Mouse (Mus musculus) embryonic facial prominence, embryonic 10.5 days (tissue): ENCODE results near the gene Aldh1a2. TPM values are rescaled to one million over a fixed set of nuclear protein-coding genes. Genes with fewer than 3 reads are reported as not detected.
A peak's percentile ranks its signal among the peaks of the same experiment; 100 is the strongest.

Experiments
- DNase-seq: peaks from one replicate; pipeline ENCODE4 v3.0.0-alpha.2; 2017; ENCODE audit warnings: low spot score
- H3K27ac ChIP-seq: fragments of 300-500 bp; sonication (generic); replicated peaks from 2 replicates; pipeline ENCODE4 v1.5.1; 2016; ENCODE audit warnings: mild to moderate bottlenecking
- H3K27me3 ChIP-seq: fragments of 300-500 bp; sonication (generic); replicated peaks from 2 replicates; pipeline ENCODE4 v1.6.1; 2016; ENCODE audit warnings: low read depth, mild to moderate bottlenecking; ENCODE audit not compliant: poor library complexity, severe bottlenecking
- H3K36me3 ChIP-seq: fragments of 300-500 bp; sonication (generic); replicated peaks from 2 replicates; pipeline ENCODE4 v1.6.1; 2016; ENCODE audit warnings: mild to moderate bottlenecking, moderate library complexity
- H3K4me1 ChIP-seq: fragments of 300-500 bp; sonication (generic); 2 replicates; pipeline ENCODE4 v1.6.1; 2016
- H3K4me3 ChIP-seq: fragments of 300-500 bp; sonication (generic); 2 replicates; pipeline ENCODE4 v1.5.1; 2016; ENCODE audit warnings: mild to moderate bottlenecking, moderate library complexity
- H3K9me3 ChIP-seq: fragments of 300-500 bp; sonication (generic); 2 replicates; pipeline ENCODE4 v1.6.1; 2016; ENCODE audit warnings: mild to moderate bottlenecking
- WGBS: fragments of 180-500 bp; shearing (Covaris S2); methylation state at CpG from one replicate; pipeline ENCODE4 v1.1.7; 2016; 5-methylcytosine and 5-hydroxymethylcytosine counted together
- polyA plus RNA-seq: library from polyadenylated mRNA; unstranded; fragments of >200 nt; fragmentation: Nextera tagmentation; extraction: Ambion mirVana; gene quantifications from 2 replicates; pipeline ENCODE4 v1.2.1, GENCODE M21; 2016

Aldh1a2 gene
- polyA plus RNA-seq, 1 experiment from 2014 or later: 7.6 TPM

DNA sequence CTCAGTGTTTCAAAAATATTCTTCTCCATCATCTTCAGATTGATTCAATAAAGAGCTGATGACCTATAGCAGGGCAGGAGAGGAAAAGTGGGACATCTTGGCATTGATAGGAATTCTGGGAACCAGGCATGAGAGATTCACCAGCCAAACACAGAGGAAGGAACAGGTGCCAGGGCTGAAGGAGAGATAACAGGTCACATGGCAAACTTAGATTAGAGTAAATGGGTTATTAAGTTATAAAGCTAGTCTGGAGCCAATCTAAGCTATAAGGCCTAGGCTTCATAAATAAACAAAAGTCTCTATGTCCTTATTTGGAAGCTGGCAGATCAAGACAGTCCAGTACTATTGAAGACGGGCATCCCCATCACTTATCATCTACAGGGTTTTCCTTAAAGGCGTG lies 29.8 kb upstream of the Aldh1a2 start:
- Histone ChIP-seq H3K9me3 (no peaks in the 10 kb centered on the region), H3K27ac (no peak overlapping the region), H3K4me1 (no peaks in the 10 kb centered on the region), H3K4me3 (no peak overlapping the region), H3K36me3 (no peaks in the 10 kb centered on the region), H3K27me3 (no peaks in the 10 kb centered on the region)
- WGBS: 89% methylated on average over 2 of the region's 2 CpGs
- DNase-seq: no peak

DNA sequence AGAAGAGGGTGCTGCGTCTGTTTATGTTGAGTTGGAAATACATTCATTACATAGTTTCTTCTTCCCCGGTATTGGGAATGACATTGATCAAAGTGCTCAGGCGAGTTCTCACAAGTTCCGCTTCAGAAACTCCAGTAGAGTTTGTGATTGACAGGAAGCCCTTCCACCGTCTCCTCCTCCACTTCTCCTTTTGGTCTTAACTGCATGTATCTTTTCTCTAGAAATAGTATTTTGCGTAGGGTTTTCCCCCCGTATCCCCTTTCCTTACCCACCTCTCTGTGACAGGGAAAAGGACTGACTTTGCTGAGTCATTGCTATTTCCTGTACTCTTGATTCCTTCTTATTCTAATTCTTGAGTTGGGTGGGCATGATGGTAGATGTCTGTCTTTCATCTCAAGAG lies 28.2 kb upstream of the Aldh1a2 start:
- Histone ChIP-seq H3K4me3 (no peak overlapping the region), H3K27me3 (no peaks in the 10 kb centered on the region), H3K27ac (no peak overlapping the region), H3K4me1 (no peaks in the 10 kb centered on the region), H3K36me3 (no peaks in the 10 kb centered on the region), H3K9me3 (no peaks in the 10 kb centered on the region)
- 90% methylated on average over 7 of the region's 7 CpGs for WGBS
- DNase-seq: no peak

DNA sequence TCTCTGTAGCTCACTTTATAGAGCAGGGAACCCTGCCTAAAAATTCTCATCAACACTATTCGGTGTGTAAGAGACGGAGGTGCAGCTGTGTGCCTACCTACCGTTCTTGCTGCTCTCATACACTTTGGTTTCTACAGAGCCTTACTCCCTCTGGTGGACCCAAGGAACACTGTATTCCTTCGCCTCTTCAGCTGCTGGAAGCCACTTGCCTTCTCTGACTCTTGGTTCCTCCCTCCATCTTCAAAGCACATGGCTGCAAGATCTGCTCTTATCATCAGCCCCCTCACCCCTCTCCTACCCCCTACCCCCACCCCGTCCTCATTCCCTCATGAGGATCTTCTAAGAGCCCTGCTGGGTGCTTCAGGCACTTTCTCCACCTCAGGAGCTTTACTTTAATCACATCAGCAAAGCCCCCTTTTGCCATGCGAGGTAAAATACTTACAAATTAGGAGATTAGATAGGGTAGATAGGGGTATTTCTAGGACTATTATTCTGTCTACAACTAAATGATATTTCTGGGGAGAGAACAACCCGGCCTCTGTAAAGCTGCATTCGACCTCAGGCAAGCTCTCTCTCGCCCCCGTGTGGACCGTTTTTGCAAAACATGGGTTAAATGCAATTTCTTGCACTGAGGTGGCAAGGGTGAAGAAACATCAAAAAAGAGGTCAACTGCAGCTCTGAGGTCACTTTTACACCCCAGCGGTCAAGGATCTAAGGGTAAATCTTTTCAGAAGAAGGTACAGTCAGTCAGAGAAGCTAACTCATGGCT lies 26.8 kb upstream of the Aldh1a2 start:
- H3K36me3 ChIP-seq: no peaks in the 10 kb centered on the region
- 16% methylated on average over 12 of the region's 12 CpGs for WGBS
- no peaks in the 10 kb centered on the region for H3K4me1 ChIP-seq
- DNase-seq: peak; percentile 79
- H3K9me3 ChIP-seq: no peaks in the 10 kb centered on the region
- H3K4me3 ChIP-seq: peak overlapping the region; percentile 33; the same call in 1 of the 2 replicates
- no peaks in the 10 kb centered on the region for H3K27me3 ChIP-seq
- peak overlapping the region; percentile 59 for H3K27ac ChIP-seq

DNA sequence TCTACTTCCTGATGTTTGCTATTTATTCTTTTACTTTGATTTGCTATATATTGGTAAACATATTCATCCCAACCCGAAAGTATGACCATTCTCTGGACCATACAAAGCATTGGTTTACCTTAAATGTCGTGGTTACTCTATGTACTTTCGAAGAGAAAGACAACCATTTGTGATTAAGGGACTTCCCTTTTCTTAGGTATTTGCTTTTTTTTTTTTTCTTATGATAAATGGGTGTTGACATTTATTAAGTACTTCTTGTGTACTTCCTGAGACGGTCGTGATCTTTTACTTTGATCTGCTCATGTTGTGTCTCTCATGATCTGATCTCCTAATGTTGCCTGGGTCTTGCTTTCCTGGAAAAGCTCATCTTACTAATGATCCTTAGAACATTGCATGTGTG lies 16.8 kb upstream of the Aldh1a2 start:
- Histone ChIP-seq H3K27ac (no peak overlapping the region), H3K4me3 (no peak overlapping the region)
- 91% methylated on average over 5 of the region's 5 CpGs for WGBS

DNA sequence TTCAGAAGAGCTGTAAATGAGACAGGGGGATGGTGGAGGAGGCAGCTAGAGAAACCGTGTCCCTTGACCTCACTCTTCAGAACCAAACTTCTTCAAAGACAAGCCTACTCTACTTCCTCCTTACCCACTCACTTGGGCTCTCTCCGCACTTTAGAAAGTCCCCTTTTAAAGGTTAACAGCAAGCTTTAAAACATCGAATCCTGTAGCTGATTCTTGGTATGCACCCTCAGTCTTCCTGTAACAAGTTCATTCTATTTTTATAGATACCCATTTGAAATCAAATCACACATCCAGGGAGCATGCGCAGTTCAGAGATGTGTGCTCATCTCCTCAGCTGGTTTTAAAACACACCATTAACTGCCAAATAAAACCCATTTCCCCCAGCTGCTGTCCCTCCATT lies 13.3 kb upstream of the Aldh1a2 start:
- DNase-seq: no peak
- Histone ChIP-seq H3K36me3 (no peaks in the 10 kb centered on the region), H3K27ac (no peak overlapping the region), H3K9me3 (no peaks in the 10 kb centered on the region), H3K27me3 (no peaks in the 10 kb centered on the region), H3K4me3 (no peak overlapping the region), H3K4me1 (no peaks in the 10 kb centered on the region)
- 83% methylated on average over 4 of the region's 4 CpGs for WGBS

More for the DNA sequence above, 16.8 kb upstream of the Aldh1a2 start:
- DNase-seq: no peak
- Histone ChIP-seq H3K9me3 (no peaks in the 10 kb centered on the region), H3K27me3 (no peaks in the 10 kb centered on the region), H3K36me3 (no peaks in the 10 kb centered on the region), H3K4me1 (no peaks in the 10 kb centered on the region)

DNA sequence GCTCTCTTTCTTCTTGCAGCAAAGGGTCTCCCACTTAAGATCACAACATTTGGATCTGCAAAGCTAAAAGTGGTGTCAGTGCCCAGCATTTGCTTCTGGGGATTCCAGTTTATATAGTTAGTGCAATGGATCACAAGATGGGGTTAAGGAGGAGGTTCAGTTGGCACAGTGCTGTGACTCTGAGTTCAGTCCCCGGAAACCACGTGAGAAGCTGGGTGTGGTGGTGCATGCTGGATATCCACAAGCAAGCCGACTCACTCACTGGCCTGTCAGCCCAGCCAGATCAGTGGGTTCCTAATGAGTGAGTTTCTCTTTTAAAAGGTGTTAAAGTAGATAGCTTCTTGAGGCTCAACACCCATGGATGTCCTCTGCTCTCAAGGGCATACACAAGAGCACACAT lies 6.3 kb upstream of the Aldh1a2 start:
- Histone ChIP-seq H3K4me1 (no peaks in the 10 kb centered on the region), H3K4me3 (no peak overlapping the region), H3K36me3 (no peaks in the 10 kb centered on the region), H3K27me3 (peaks cover 20% of the 10 kb centered on the region), H3K9me3 (no peaks in the 10 kb centered on the region), H3K27ac (no peak overlapping the region)
- DNase-seq: no peak
- 65% methylated on average over 3 of the region's 3 CpGs for WGBS

DNA sequence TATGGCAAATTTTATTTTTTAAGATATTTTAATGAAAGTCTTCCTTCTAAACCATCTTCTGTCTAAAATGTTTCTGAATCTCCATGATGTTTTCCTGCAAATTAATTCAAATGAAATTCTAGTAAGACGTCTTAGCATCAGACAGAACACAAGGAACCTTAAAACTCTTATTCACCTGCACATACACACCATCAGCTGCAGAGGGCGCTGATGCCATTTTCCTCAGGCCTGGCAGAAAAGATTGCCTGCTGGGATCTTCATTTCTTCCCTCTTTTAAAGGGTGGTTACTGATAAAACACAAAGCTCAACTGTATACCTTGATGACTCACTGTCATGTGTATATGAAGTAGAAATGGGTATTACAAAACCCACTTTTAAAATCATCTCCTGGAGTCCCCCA lies 4.7 kb upstream of the Aldh1a2 start:
- DNase-seq: peak; percentile 57
- Histone ChIP-seq H3K9me3 (no peaks in the 10 kb centered on the region), H3K4me3 (no peak overlapping the region), H3K27me3 (peaks cover 36% of the 10 kb centered on the region), H3K36me3 (no peaks in the 10 kb centered on the region), H3K27ac (no peak overlapping the region), H3K4me1 (peaks cover 8% of the 10 kb centered on the region)
- 10% methylated on average over 2 of the region's 2 CpGs for WGBS

DNA sequence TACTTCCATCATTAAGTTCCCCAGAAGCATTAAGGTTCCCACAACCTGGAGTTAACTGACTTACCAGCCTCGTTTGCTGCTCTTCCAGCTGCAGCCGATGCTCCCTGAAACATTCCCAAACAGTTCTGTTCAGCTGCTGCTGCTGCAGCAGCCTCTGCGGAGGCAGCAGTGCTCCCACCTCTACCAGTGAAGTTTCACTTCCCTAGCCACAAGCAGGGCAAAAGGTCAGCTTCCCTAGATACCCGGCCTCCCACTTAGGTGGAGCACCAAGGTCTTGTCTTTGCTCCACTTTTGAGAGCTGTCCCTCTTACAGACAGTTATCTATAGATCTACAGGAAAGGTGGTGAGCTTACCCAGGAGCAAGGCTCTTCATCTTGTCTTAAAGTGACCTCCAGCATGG lies 2.0 kb upstream of the Aldh1a2 start:
- H3K4me1 ChIP-seq: peaks cover 15% of the 10 kb centered on the region
- H3K4me3 ChIP-seq: no peak overlapping the region
- H3K27me3 ChIP-seq: peaks cover 63% of the 10 kb centered on the region
- WGBS: 33% methylated on average over 4 of the region's 4 CpGs
- H3K9me3 ChIP-seq: no peaks in the 10 kb centered on the region
- DNase-seq: no peak
- H3K36me3 ChIP-seq: no peaks in the 10 kb centered on the region
- H3K27ac ChIP-seq: no peak overlapping the region

DNA sequence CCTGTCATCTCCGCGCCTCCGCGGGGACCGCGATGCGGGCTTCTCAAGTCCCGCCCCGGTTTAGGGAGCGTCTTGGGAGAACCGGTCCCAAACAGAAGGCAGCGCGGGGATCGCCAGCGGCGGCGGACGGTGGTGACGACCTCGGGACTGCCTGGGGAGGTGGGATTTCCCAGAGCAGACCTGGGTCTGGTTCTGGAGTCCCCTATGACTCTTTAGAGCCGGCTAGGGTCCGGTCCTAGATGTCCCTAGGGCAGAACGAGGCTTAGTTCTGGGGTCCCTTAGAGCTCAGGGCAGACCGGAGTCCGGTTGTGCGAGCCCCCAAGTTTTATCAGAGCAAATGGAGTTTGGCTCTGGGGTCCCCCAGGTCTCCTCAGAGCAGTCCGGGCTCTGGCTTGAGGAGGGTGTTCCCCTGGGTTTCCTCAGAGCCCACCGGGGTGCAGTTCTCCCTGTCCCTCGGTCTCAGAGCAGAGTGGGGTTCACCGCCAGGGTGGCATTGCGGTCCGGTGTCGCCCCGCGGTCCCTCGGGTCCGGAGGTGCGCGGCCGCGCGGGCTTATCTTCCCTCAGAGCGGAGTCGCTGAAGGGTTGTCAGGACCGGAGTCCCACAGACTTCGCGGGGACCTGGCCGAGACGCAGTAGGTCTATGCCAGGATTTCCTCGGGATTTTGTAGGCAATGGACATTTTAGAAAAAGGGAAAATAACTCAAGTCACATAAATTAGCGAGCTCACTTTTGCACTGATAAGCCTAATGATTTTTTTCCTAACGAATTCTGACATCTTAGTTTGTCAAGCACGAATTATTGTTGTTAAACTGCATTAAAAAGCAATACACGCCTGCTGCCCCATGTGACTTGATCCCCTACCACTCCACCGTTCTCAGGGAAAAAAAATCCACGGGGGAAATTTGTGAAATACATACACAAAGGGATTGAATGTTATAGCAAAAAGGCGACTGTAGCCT lies 727 bp downstream of the Aldh1a2 start:
- peaks cover 15% of the 10 kb centered on the region for H3K4me1 ChIP-seq
- H3K27me3 ChIP-seq: peaks cover 77% of the 10 kb centered on the region
- WGBS: 1% methylated on average over 57 of the region's 57 CpGs
- DNase-seq: peak; percentile 69
- no peaks in the 10 kb centered on the region for H3K36me3 ChIP-seq
- H3K4me3 ChIP-seq: peak overlapping the region; percentile 56
- peak overlapping the region; percentile 66; the same call in 1 of the 2 replicates for H3K27ac ChIP-seq
- H3K9me3 ChIP-seq: no peaks in the 10 kb centered on the region

DNA sequence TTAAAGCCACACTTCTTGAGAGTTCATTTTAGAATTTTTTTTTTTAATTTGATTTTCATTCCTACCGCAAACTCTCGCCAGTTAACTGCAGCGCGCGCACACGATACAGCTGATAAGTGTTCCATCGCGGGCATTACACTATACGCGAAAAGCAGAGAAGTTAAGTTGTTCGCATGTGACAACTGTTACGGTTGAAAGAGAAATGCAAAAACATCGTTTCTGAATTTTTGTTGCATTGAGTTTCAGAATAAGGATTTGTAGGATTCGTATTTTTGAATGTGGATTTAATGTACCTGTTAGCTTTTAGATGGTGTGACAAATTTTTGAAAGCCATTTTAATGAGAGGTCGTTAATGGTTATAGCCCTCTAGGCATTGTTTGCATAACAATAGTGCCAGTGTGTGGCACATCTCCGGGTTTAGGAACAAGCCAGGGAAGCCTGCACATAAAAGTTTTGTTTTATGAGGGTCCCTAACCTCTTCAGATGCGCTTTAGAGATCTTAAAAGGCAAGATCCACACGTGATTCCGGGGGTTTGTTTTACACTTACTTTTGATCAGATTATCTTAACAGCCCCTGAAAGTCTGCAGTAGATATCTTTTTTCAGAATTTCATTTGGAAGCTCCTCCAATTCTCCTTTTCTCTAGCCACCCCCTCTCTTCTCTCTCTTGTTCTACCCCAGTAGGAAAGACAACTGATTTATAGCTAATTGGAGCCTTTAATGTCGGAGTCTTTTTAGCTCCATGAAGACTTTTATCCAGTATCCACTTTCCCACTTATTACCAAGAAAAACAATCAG lies 1.6 kb downstream of the Aldh1a2 start:
- H3K4me3 ChIP-seq: no peak overlapping the region
- WGBS: 3% methylated on average over 20 of the region's 20 CpGs
- no peak overlapping the region for H3K27ac ChIP-seq
- H3K36me3 ChIP-seq: no peaks in the 10 kb centered on the region
- no peaks in the 10 kb centered on the region for H3K9me3 ChIP-seq
- peaks cover 77% of the 10 kb centered on the region for H3K27me3 ChIP-seq
- H3K4me1 ChIP-seq: peaks cover 15% of the 10 kb centered on the region
- peak; percentile 18 for DNase-seq

DNA sequence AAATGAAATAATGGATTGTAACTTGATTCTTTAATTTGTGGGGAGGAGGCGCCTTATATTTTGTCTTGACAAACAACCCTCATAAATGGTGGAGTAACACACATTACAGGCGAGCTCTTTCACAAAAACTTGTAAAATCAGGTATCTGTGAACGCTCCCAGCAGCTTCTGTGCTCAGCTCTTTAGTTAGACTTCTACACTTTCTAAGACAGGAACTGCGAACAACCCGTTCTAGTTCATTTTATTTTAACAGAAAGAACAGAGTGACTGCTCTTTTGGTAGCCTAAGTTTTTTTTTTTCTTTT lies 2.2 kb downstream of the Aldh1a2 start:
- Histone ChIP-seq H3K9me3 (no peaks in the 10 kb centered on the region), H3K4me1 (peaks cover 15% of the 10 kb centered on the region), H3K4me3 (no peak overlapping the region), H3K27ac (no peak overlapping the region), H3K36me3 (no peaks in the 10 kb centered on the region), H3K27me3 (peaks cover 81% of the 10 kb centered on the region)
- 17% methylated on average over 5 of the region's 5 CpGs for WGBS
- DNase-seq: no peak

DNA sequence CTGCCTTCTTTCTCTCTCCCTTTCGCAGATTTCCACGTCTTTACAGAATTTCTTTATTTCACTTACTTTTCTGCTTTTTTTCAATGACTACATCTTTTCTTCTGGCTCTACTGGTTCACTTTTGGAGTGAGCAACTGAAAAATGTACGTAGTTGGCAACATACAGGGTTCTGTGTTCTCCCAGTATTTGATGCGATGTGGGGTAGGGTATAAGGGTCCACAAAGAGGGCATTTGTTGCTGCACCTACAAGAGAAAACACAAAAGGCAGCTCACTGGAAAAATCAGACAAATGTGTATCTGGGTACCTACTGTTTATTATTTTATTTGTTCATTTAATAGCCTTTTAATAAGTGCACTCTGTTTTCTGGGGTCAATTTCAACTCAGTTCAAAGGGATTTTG lies 3.6 kb downstream of the Aldh1a2 start:
- no peaks in the 10 kb centered on the region for H3K36me3 ChIP-seq
- 62% methylated on average over 4 of the region's 4 CpGs for WGBS
- peaks cover 15% of the 10 kb centered on the region for H3K4me1 ChIP-seq
- no peak overlapping the region for H3K27ac ChIP-seq
- no peak for DNase-seq
- H3K27me3 ChIP-seq: peaks cover 67% of the 10 kb centered on the region
- H3K4me3 ChIP-seq: no peak overlapping the region
- H3K9me3 ChIP-seq: no peaks in the 10 kb centered on the region
